In genomic region chr5:111754484-111755139, GRCm38 (mm10) we compare ENCODE assay signal across 10 mouse cellular contexts. TPM values are rescaled to one million over a fixed set of nuclear protein-coding genes. Genes with fewer than 3 reads are reported as not detected.
DNase-seq lines count a peak whose midpoint lies in the region; ATAC-seq lines count a peak whose summit lies in the region.
"Had no signal": no experiment of that assay in that cellular context is flagged by ENCODE, and none has a peak within 500 bp of the region (broad histone marks: within the 10 kb centered on the region; RNA-seq: fewer than 3 reads in every experiment).

No protein-coding gene starts in this region.

- H3K27me3 ChIP-seq in heart, embryonic 14.5 days (ENCODE audit: control insufficient read depth, insufficient read depth, low read length): no peaks in the 10 kb centered on the region
- H3K27me3 ChIP-seq in hindbrain, embryonic 13.5 days: no peaks in the 10 kb centered on the region
- peaks cover 4% of the 10 kb centered on the region; the same call in 1 of the 2 replicates for H3K27me3 ChIP-seq in midbrain, embryonic 12.5 days

- H3K4me3 ChIP-seq in heart, embryonic 14.5 days (ENCODE audit: control insufficient read depth in 1 of 2, insufficient read depth in 1 of 2, low read depth in 1 of 2, low read length in 2 of 2): peak overlapping the region; percentile 8 to 22; a peak in 3 of 4 replicates
- H3K4me3 ChIP-seq in hindbrain, embryonic 13.5 days: no peak overlapping the region
- H3K4me3 ChIP-seq in midbrain, embryonic 12.5 days: peak overlapping the region; percentile 14; the same call in 1 of the 2 replicates

- peaks cover 14 to 18% of the 10 kb centered on the region in 2 experiments for H3K4me1 ChIP-seq in heart, embryonic 14.5 days (ENCODE audit: control insufficient read depth in 2 of 2, insufficient read depth in 2 of 2, low read length in 2 of 2)
- H3K4me1 ChIP-seq in hindbrain, embryonic 13.5 days (replicated peaks): peaks cover 33% of the 10 kb centered on the region
- peaks cover 38% of the 10 kb centered on the region for H3K4me1 ChIP-seq in midbrain, embryonic 12.5 days

- WGBS in heart, embryonic 14.5 days: 35% methylated on average over 16 of the region's 16 CpGs
- 23% methylated on average over 16 of the region's 16 CpGs for WGBS in hindbrain, embryonic 13.5 days
- 33% methylated on average over 16 of the region's 16 CpGs for WGBS in midbrain, embryonic 12.5 days

- peak overlapping the region; percentile 55 for H3K4me2 ChIP-seq in heart, embryonic 14.5 days (ENCODE audit: low read length)
- H3K4me2 ChIP-seq in hindbrain, embryonic 13.5 days: peak overlapping the region; percentile 45
- peak overlapping the region; percentile 46 for H3K4me2 ChIP-seq in midbrain, embryonic 12.5 days (replicated peaks)

- H3K36me3 ChIP-seq in heart, embryonic 14.5 days (ENCODE audit: control insufficient read depth, insufficient read depth, low read length): no peaks in the 10 kb centered on the region
- H3K36me3 ChIP-seq in hindbrain, embryonic 13.5 days: no peaks in the 10 kb centered on the region
- H3K36me3 ChIP-seq in midbrain, embryonic 12.5 days: no peaks in the 10 kb centered on the region
- H3K36me3 ChIP-seq: G1E had no signal

- H3K9me3 ChIP-seq in heart, embryonic 14.5 days (ENCODE audit: control insufficient read depth, low read length): no peaks in the 10 kb centered on the region
- no peaks in the 10 kb centered on the region for H3K9me3 ChIP-seq in hindbrain, embryonic 13.5 days
- no peaks in the 10 kb centered on the region for H3K9me3 ChIP-seq in midbrain, embryonic 12.5 days

- DNase-seq in heart, adult 8-10 months (ENCODE audit: low spot score): no peak
- DNase-seq in brain, adult 2 months (ENCODE audit: low read depth, low spot score): peak; percentile 48
- no peak for DNase-seq in adrenal gland, adult 8-10 months
- no peak for DNase-seq in yolk sac, embryonic 10.5 days (ENCODE audit: low spot score)

- peak overlapping the region; percentile 67 for H3K9ac ChIP-seq in heart, embryonic 14.5 days (ENCODE audit: low read length)
- peak overlapping the region; percentile 57; the same call in 1 of the 2 replicates for H3K9ac ChIP-seq in hindbrain, embryonic 13.5 days
- no peak overlapping the region; the same call in 1 of the 2 replicates for H3K9ac ChIP-seq in midbrain, embryonic 12.5 days (replicated peaks)

- ATAC-seq in heart, embryonic 14.5 days (ENCODE audit: insufficient number of reproducible peaks, insufficient read depth, low FRiP score, low read depth): no peak
- ATAC-seq in hindbrain, embryonic 13.5 days (ENCODE audit: low FRiP score): peak; percentile 55
- ATAC-seq in midbrain, embryonic 12.5 days (ENCODE audit: low FRiP score, low read depth): peak; percentile 75
- no peak for ATAC-seq in erythroid progenitor cell, adult 5-6 weeks (replicated peaks; ENCODE audit: low FRiP score, poor library complexity, severe bottlenecking)

- peak overlapping the region; percentile 47 to 52; a peak in 2 of 4 replicates for H3K27ac ChIP-seq in heart, embryonic 14.5 days (replicated peaks in 1 of 2; ENCODE audit: control insufficient read depth in 1 of 2, insufficient read depth in 1 of 2, low read depth in 2 of 2, low read length in 2 of 2)
- H3K27ac ChIP-seq in hindbrain, embryonic 13.5 days: peak overlapping the region; percentile 88
- H3K27ac ChIP-seq in midbrain, embryonic 12.5 days (replicated peaks): peak overlapping the region; percentile 90

RNA-seq across cellular contexts. Expression of gene Gm26897, which starts 20.9 kb away (rescaled TPM):
- polyA plus RNA-seq in heart, embryonic 14.5 days (2014; fragmentation: Nextera tagmentation; extraction: Ambion mirVana): not detected in 2 replicates
- not detected for total RNA-seq in heart, adult 8-10 months (2022)
- polyA plus RNA-seq in hindbrain, embryonic 13.5 days (2015; fragmentation: Nextera tagmentation; extraction: Ambion mirVana): not detected in 2 replicates
- polyA plus RNA-seq in midbrain, embryonic 12.5 days (2016; fragmentation: Nextera tagmentation; extraction: Ambion mirVana): not detected in 2 replicates
- not detected in 2 replicates for total RNA-seq in erythroid progenitor cell, adult 5-6 weeks (2015; ENCODE audit: low replicate concordance)
- total RNA-seq in erythroid progenitor cell, adult 5-6 weeks (2017; ENCODE audit: low replicate concordance): not detected in 2 replicates
- not detected for total RNA-seq in adrenal gland, adult 8-10 months (2022)
- total RNA-seq: G1E had no signal
- polyA plus RNA-seq: G1E; large intestine, adult 2 months had no signal

Comparison
In these comparisons a context has a peak if more than half of its experiments do, and no peak if none do; other contexts are left out.
1. ATAC-seq: peak in hindbrain, embryonic 13.5 days (single experiment) and midbrain, embryonic 12.5 days (single experiment); none in heart, embryonic 14.5 days (single experiment) and erythroid progenitor cell, adult 5-6 weeks (single experiment).
2. Peak in every context shown above with its lines, with median percentiles within 50 percentile points of each other: H3K27ac ChIP-seq and H3K4me2 ChIP-seq.